Mouse (Mus musculus) MEL (cell line): ENCODE measurements around the gene Hdac7.

Experiments
- CHD2 ChIP-seq: IDR thresholded peaks from 2 replicates; pipeline ENCODE4 v1.6.1; 2011; ENCODE audit warnings: low read length, improper control_type of control experiment
- CTCF ChIP-seq, 3 experiments: IDR thresholded peaks in 2 of 3; conservative IDR thresholded peaks in 1 of 3; 2 replicates each; pipeline ENCODE4 v1.5.1; 2011 to 2012; ENCODE audit warnings: low read length in 3 of 3, low read depth in 2 of 3, mild to moderate bottlenecking in 2 of 3, improper control_type of control experiment in 1 of 3, inconsistent platforms in 1 of 3, mixed read lengths in 1 of 3, moderate library complexity in 1 of 3; ENCODE audit not compliant: control insufficient read depth in 1 of 3, insufficient read depth in 1 of 3, poor library complexity in 1 of 3, severe bottlenecking in 1 of 3
- EP300 ChIP-seq, 2 experiments: IDR thresholded peaks; 2 replicates each; pipeline ENCODE4 v1.6.1; 2011; ENCODE audit warnings: improper control_type of control experiment in 2 of 2, low read length in 2 of 2, low read depth in 1 of 2, mild to moderate bottlenecking in 1 of 2
- MAX ChIP-seq: IDR thresholded peaks from 2 replicates; pipeline ENCODE4 v1.6.1; 2011; ENCODE audit warnings: low read length, improper control_type of control experiment
- MXI1 ChIP-seq: IDR thresholded peaks from 2 replicates; pipeline ENCODE4 v1.6.1; 2011; ENCODE audit warnings: mild to moderate bottlenecking, low read depth, low read length, improper control_type of control experiment
- NELFE ChIP-seq: IDR thresholded peaks from 2 replicates; pipeline ENCODE4 v1.6.1; 2011; ENCODE audit warnings: low read depth, low read length, improper control_type of control experiment
- POLR2A ChIP-seq, 2 experiments: IDR thresholded peaks; 2 replicates each; pipeline ENCODE4 v1.6.1; 2011 to 2012; ENCODE audit warnings: low read length in 2 of 2, mild to moderate bottlenecking in 2 of 2, control low read depth in 1 of 2, improper control_type of control experiment in 1 of 2, low read depth in 1 of 2, moderate library complexity in 1 of 2; ENCODE audit not compliant: control insufficient read depth in 1 of 2, insufficient read depth in 1 of 2, poor library complexity in 1 of 2
- RCOR1 ChIP-seq: IDR thresholded peaks from 2 replicates; pipeline ENCODE4 v1.6.1; 2012; ENCODE audit warnings: low read depth, mild to moderate bottlenecking, inconsistent platforms, low read length, improper control_type of control experiment
- TBP ChIP-seq: IDR thresholded peaks from 2 replicates; pipeline ENCODE4 v1.8.0; 2011; ENCODE audit warnings: low read depth, low read length, improper control_type of control experiment
- TCF12 ChIP-seq: IDR thresholded peaks from 2 replicates; pipeline ENCODE4 v1.6.1; 2014; ENCODE audit warnings: low read depth, mild to moderate bottlenecking, inconsistent platforms, low read length, improper control_type of control experiment, moderate library complexity
- UBTF ChIP-seq: IDR thresholded peaks from 2 replicates; pipeline ENCODE4 v1.6.1; 2012; ENCODE audit warnings: low read depth, mild to moderate bottlenecking, inconsistent platforms, low read length, improper control_type of control experiment, moderate library complexity, borderline replicate concordance; ENCODE audit not compliant: insufficient read depth

DNA sequence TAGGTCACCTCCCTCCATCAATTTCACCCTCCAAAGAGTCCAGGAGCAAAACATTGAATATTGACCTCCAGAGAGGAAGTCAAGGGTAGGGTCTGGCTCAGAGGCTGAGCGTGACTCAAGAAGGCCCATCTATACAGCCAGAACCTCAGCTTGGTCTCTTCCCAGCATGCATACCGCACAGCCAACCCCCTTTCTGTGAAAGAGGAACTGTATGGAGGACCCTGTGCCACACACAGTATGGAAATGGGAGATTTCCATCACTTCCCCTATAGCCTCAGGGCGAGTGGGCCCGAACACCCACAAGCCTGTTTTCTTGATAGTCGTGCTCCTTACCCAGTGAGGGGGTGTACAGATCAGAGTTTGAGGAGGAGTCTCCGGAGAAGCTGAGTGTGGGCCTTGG, 24.7 kb upstream of the Hdac7 start:
- TF ChIP-seq RCOR1 (peak; percentile 61), CTCF (IDR thresholded peaks at IDR 0.05 in 2 of 3, conservative IDR thresholded peaks at IDR 0.05 in 1 of 3; ENCODE audit: control insufficient read depth in 1 of 3, insufficient read depth in 1 of 3, low read depth in 2 of 3, low read length in 3 of 3, poor library complexity in 1 of 3, severe bottlenecking in 1 of 3) (no peak), TCF12 (peak; percentile 60; the same call in 1 of the 2 replicates), EP300 (IDR thresholded peaks at IDR 0.05; ENCODE audit: low read depth in 1 of 2, low read length in 2 of 2) (peak; percentile 47 to 80; a peak in 3 of 4 replicates), UBTF (no peak), POLR2A (IDR thresholded peaks at IDR 0.05; ENCODE audit: control insufficient read depth in 1 of 2, insufficient read depth in 1 of 2, low read depth in 1 of 2, low read length in 2 of 2, poor library complexity in 1 of 2) (no peak; a peak in 1 of 4 replicates), NELFE (peak; percentile 21; the same call in 1 of the 2 replicates), TBP (no peak), CHD2 (no peak), MAX (peak; percentile 71), MXI1 (0 out of 2 replicates have a peak, but pooled peaks have one; percentile 48)
